Mouse (Mus musculus) liver, embryonic 14.5 days (tissue): Measurements from ENCODE around the gene Wipf1. TPM values are rescaled to one million over a fixed set of nuclear protein-coding genes. Genes with fewer than 3 reads are reported as not detected.

Experiments
- ATAC-seq: fragments of 200-750 bp; cut with Nextera tagmentation; 2 replicates; pipeline ENCODE4 v1.8.0; 2017; ENCODE audit warnings: moderate number of reproducible peaks, mild to moderate bottlenecking, moderate library complexity; ENCODE audit not compliant: insufficient read depth
- DNase-seq, 3 experiments: peaks; one replicate each; pipeline ENCODE4 v3.0.0-alpha.2; 2012 to 2013; ENCODE audit warnings: low read depth in 3 of 3, low spot score in 3 of 3
- H3K27ac ChIP-seq: fragments of 300-500 bp; sonication (generic); 2 replicates; pipeline ENCODE4 v1.5.1; 2014; ENCODE audit warnings: moderate library complexity, mild to moderate bottlenecking, control low read depth, inconsistent platforms
- H3K27me3 ChIP-seq: fragments of 300-500 bp; sonication (generic); 2 replicates; pipeline ENCODE4 v1.6.1; 2014; ENCODE audit warnings: mild to moderate bottlenecking, low read length, moderate library complexity; ENCODE audit not compliant: control insufficient read depth, insufficient read depth
- H3K36me3 ChIP-seq: fragments of 300-500 bp; sonication (generic); replicated peaks from 2 replicates; pipeline ENCODE4 v1.6.1; 2014; ENCODE audit warnings: low read depth; ENCODE audit not compliant: control insufficient read depth, insufficient read depth
- H3K4me1 ChIP-seq, 2 experiments: fragments of 200-500 bp in 1 of 2; fragments of 300-500 bp in 1 of 2; sonication (generic) in 1 of 2; replicated peaks; 2 replicates each; pipeline ENCODE4 v1.6.1; 2012 to 2014; ENCODE audit warnings: antibody characterized with exemption in 1 of 2, inconsistent platforms in 1 of 2, low read length in 1 of 2; ENCODE audit not compliant: control insufficient read depth in 2 of 2, insufficient read depth in 2 of 2
- H3K4me2 ChIP-seq: fragments of 300-500 bp; sonication (generic); 2 replicates; pipeline ENCODE4 v1.6.1; 2014; ENCODE audit warnings: low read depth, mild to moderate bottlenecking, control low read depth, moderate library complexity
- H3K4me3 ChIP-seq, 2 experiments: fragments of 200-500 bp in 1 of 2; fragments of 300-500 bp in 1 of 2; sonication (generic) in 1 of 2; 2 replicates each; pipeline ENCODE4 v1.5.1; 2012 to 2014; ENCODE audit warnings: low read depth in 2 of 2, low read length in 2 of 2, mild to moderate bottlenecking in 2 of 2, control low read depth in 1 of 2, inconsistent platforms in 1 of 2, moderate library complexity in 1 of 2; ENCODE audit not compliant: insufficient read depth in 1 of 2
- H3K9ac ChIP-seq: fragments of 300-500 bp; sonication (generic); replicated peaks from 2 replicates; pipeline ENCODE4 v1.6.1; 2014; ENCODE audit warnings: mild to moderate bottlenecking, control low read depth, moderate library complexity
- H3K9me3 ChIP-seq: fragments of 300-500 bp; sonication (generic); 2 replicates; pipeline ENCODE4 v1.6.1; 2016; ENCODE audit warnings: low read length, mixed read lengths; ENCODE audit not compliant: control insufficient read depth
- CTCF ChIP-seq: IDR thresholded peaks from 2 replicates; pipeline ENCODE4 v1.5.1; 2016; ENCODE audit warnings: antibody characterized with exemption, low read depth, control low read depth
- EP300 ChIP-seq: IDR thresholded peaks from 2 replicates; pipeline ENCODE4 v1.6.1; 2016; ENCODE audit warnings: antibody characterized with exemption, low read depth
- WGBS: fragments of 180-500 bp; shearing (Covaris S2); extraction: QIAGEN DNeasy Blood & Tissue Kit; methylation state at CpG from one replicate; pipeline ENCODE4 v1.1.7; 2014; ENCODE audit not compliant: insufficient replicate concordance; 5-methylcytosine and 5-hydroxymethylcytosine counted together
- polyA plus RNA-seq, 2 experiments: library from polyadenylated mRNA; depleted of rRNA in 1 of 2; stranded (reverse) in 1 of 2; unstranded in 1 of 2; fragments of >200 nt; fragmentation: Nextera tagmentation in 1 of 2; extraction: Ambion mirVana in 1 of 2; gene quantifications; 2 replicates each; pipeline versions ENCODE4 v1.2.1 to v1.2.3; 2012 to 2014

Gene Wipf1
- polyA plus RNA-seq, 2 experiments, result 3.4 to 4.1 TPM

DNA sequence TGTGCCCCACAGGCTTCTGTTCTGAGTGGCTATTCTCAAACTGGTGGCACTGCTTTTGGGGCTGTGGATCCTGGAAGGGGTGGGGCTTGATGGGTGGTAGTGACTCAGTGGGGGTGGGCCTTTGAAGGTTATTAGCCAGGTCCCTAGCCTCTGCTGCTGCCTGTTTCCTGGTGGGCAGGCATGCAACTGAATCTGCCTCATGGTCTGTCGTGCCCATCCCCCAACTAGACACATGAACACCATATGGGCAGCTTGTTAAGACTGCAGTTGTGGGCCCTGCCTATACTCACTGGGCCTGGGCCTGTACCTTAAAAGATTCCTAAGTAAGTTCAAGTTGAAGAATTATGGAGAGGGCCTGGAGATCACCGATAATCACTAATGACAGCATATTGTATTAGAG, 16.0 kb upstream of the Wipf1 start:
- H3K36me3 ChIP-seq, result no peaks in the 10 kb centered on the region
- no peak overlapping the region for H3K4me2 ChIP-seq
- H3K9ac ChIP-seq, result no peak overlapping the region
- TF ChIP-seq EP300 (no peak), CTCF (no peak)
- H3K27me3 ChIP-seq, result no peaks in the 10 kb centered on the region
- no peak overlapping the region for H3K4me3 ChIP-seq
- no peaks in the 10 kb centered on the region for H3K9me3 ChIP-seq
- WGBS, result 63% methylated on average over 2 of the region's 2 CpGs
- H3K27ac ChIP-seq, result no peak overlapping the region
- H3K4me1 ChIP-seq, result 0 out of 4 replicates have a peak, but pooled peaks cover 0 to 2% of the 10 kb centered on the region in 2 experiments
- ATAC-seq (no peak), DNase-seq (no peak)

GRCm38 (mm10) chr2:73540450-73541162, 11.1 kb upstream of the Wipf1 start:
- H3K4me2 ChIP-seq, result peak overlapping the region; percentile 42
- no peak overlapping the region for H3K27ac ChIP-seq
- peaks cover 0 to 7% of the 10 kb centered on the region in 2 experiments; a peak in 2 of 4 replicates for H3K4me1 ChIP-seq
- H3K4me3 ChIP-seq, result no peak overlapping the region
- no peak for TF ChIP-seq CTCF
- TF ChIP-seq EP300, result no peak
- DNase-seq, result peak in 1 of 3 experiments; percentile 22
- ATAC-seq, result no peak
- WGBS, result 8% methylated on average over 16 of the region's 16 CpGs
- H3K36me3 ChIP-seq, result no peaks in the 10 kb centered on the region
- no peaks in the 10 kb centered on the region for H3K9me3 ChIP-seq
- H3K9ac ChIP-seq, result no peak overlapping the region
- H3K27me3 ChIP-seq, result no peaks in the 10 kb centered on the region

DNA sequence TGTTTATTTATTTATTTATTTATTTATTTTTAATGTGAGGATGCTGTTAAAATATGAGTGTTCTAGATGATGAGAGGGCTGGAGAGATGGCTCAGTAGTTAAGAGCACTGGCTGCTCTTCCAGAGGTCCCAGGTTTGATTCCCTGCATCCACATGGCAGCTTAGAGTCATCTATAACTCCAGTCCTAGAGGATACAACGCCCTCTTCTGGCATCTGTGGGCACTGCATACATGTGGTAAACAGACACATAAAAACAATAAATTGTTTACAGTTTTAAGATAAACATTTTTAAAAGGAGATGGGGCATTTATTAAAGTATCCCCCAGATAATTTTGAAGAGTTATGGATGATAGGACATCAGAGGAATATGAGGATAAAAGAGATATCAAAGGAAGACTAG, 10.2 kb upstream of the Wipf1 start:
- no peaks in the 10 kb centered on the region for H3K9me3 ChIP-seq
- no peaks in the 10 kb centered on the region for H3K27me3 ChIP-seq
- H3K36me3 ChIP-seq, result no peaks in the 10 kb centered on the region
- H3K4me1 ChIP-seq, result peaks cover 0 to 7% of the 10 kb centered on the region in 2 experiments; a peak in 2 of 4 replicates
- WGBS, result 13% methylated on average over 1 of the region's 1 CpGs
- H3K4me3 ChIP-seq, result no peak overlapping the region
- DNase-seq, result no peak
- H3K9ac ChIP-seq, result no peak overlapping the region
- H3K4me2 ChIP-seq, result no peak overlapping the region
- H3K27ac ChIP-seq, result no peak overlapping the region
- no peak for ATAC-seq
- TF ChIP-seq EP300 (no peak), CTCF (peak; percentile 45; the same call in 1 of the 2 replicates)

DNA sequence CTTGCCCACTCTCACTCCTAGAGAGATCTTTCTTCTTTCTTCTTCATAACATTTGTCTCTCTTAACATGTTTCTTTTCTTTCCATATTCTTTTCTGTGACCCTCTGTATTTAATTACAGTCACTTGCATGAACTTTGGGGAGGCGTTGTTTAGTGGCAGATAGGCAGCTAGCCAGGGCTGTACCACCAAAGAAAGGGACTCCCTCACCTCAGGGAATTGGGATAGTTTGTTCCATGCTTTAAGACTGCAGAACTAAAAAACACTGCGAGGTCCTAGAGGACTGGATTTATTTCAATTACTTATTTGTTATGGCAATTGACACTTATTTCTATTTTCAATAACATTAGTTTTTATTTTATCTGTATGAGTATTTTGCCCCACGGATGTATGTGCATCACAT, 9.6 kb upstream of the Wipf1 start:
- WGBS, result 66% methylated on average over 3 of the region's 3 CpGs
- ATAC-seq, result no peak
- Histone ChIP-seq H3K4me3 (no peak overlapping the region), H3K9me3 (no peaks in the 10 kb centered on the region), H3K9ac (no peak overlapping the region), H3K27me3 (no peaks in the 10 kb centered on the region), H3K36me3 (no peaks in the 10 kb centered on the region), H3K4me1 (peaks cover 0 to 7% of the 10 kb centered on the region in 2 experiments; a peak in 2 of 4 replicates), H3K4me2 (no peak overlapping the region), H3K27ac (no peak overlapping the region)
- TF ChIP-seq EP300, result no peak
- no peak for TF ChIP-seq CTCF
- DNase-seq, result no peak

GRCm38 (mm10) chr2:73538590-73538989, 9.1 kb upstream of the Wipf1 start:
- ATAC-seq (no peak), DNase-seq (no peak)
- H3K9me3 ChIP-seq, result no peaks in the 10 kb centered on the region
- H3K36me3 ChIP-seq, result no peaks in the 10 kb centered on the region
- H3K4me1 ChIP-seq, result peaks cover 0 to 7% of the 10 kb centered on the region in 2 experiments; a peak in 2 of 4 replicates
- H3K27ac ChIP-seq, result no peak overlapping the region
- no peak overlapping the region for H3K4me3 ChIP-seq
- TF ChIP-seq CTCF (no peak), EP300 (no peak)
- 67% methylated on average over 13 of the region's 13 CpGs for WGBS
- no peaks in the 10 kb centered on the region for H3K27me3 ChIP-seq
- no peak overlapping the region for H3K4me2 ChIP-seq
- no peak overlapping the region for H3K9ac ChIP-seq
